Mouse (Mus musculus) spleen, postnatal 36 days (tissue): Measurements from ENCODE around the gene Plac1.
"Not testable (repeated sequence)": the region's sequence is repeated elsewhere in the genome, so short reads cannot be mapped to it uniquely, and the experiment has no call there.

ENCODE experiments used
- DNase-seq, 2 experiments: peaks; one replicate each; pipeline ENCODE4 v3.0.0; 2022; ENCODE audit warnings: low spot score in 2 of 2, mixed read lengths in 1 of 2

Plac1 gene

GRCm38 (mm10) chrX:53046033-53046432 is 193.9 kb downstream of the Plac1 start:
- no peak for DNase-seq

- DNase-seq = no peak
Measured at GRCm38 (mm10) chrX:53045187-53045903, 194.6 kb downstream of the Plac1 start.

GRCm38 (mm10) chrX:53041006-53041405 is 198.9 kb downstream of the Plac1 start:
- DNase-seq = no peak

- DNase-seq = no peak
Measured at GRCm38 (mm10) chrX:53040138-53040537, 199.8 kb downstream of the Plac1 start.

GRCm38 (mm10) chrX:53039651-53040050 is 200.3 kb downstream of the Plac1 start:
- no peak for DNase-seq

- DNase-seq = no peak
Measured at GRCm38 (mm10) chrX:53038194-53038593, 201.7 kb downstream of the Plac1 start.

GRCm38 (mm10) chrX:53029559-53029958 is 210.4 kb downstream of the Plac1 start:
- peak; percentile 31 to 38 for DNase-seq

GRCm38 (mm10) chrX:53025471-53026223 is 214.3 kb downstream of the Plac1 start:
- no peak for DNase-seq

- not testable (repeated sequence) for DNase-seq
Measured at GRCm38 (mm10) chrX:53024268-53024667, 215.6 kb downstream of the Plac1 start.

- no peak for DNase-seq
Measured at GRCm38 (mm10) chrX:53023021-53023420, 216.9 kb downstream of the Plac1 start.
